ENCODE assay signal across 9 mouse cellular contexts in the genomic region with DNA sequence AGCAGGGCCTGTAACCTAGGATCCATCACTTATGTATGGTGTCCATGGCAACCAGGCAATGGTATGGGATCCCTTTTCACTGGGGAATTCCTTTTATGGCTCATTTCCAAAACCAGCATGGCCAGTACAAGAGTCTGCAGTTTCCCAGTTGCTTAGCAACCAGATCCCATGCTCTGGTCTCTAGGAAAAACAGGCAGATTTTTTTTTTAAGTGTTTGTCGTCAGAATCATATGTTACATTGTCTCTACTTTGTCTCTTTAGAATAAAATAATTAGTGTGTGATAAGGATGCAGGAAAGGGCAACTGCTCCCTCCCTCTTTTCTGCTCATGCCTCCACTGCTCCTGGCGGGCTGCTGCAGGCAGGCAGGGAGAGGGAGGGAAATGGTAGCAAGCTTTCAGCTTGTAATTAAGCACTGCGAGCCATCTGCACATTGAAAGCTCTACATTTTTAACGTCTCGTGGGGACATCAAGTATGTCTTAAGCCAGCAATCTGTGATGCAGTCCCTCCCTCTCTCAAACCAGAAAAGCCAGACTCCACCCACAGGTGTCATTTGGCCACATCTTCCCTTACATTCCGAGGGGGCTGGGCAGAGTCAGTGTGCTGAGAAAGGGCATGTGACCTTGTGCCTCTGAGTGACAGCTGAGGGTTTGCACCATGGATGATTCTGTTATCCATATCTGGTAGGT. TPM values are rescaled to one million over a fixed set of nuclear protein-coding genes. Genes with fewer than 3 reads are reported as not detected.
A peak's percentile ranks its signal among the peaks of the same experiment; 100 is the strongest.
DNase-seq lines count a peak whose midpoint lies in the region; ATAC-seq and TF ChIP-seq lines count a peak whose summit lies in the region.
"Had no signal": no experiment of that assay in that cellular context is flagged by ENCODE, and none has a peak within 500 bp of the region (broad histone marks: within the 10 kb centered on the region; RNA-seq: fewer than 3 reads in every experiment).

No protein-coding gene starts in this region.

- peak; percentile 82 for ATAC-seq in hindbrain, embryonic 16.5 days

- peak overlapping the region; percentile 30 for H3K4me2 ChIP-seq in hindbrain, embryonic 16.5 days (ENCODE audit: low read length)

- no peaks in the 10 kb centered on the region for H3K36me3 ChIP-seq in heart, embryonic 10.5 days
- H3K36me3 ChIP-seq in hindbrain, embryonic 16.5 days (ENCODE audit: control insufficient read depth, insufficient read depth, low read length) = no peaks in the 10 kb centered on the region
- H3K36me3 ChIP-seq in midbrain, embryonic 10.5 days = no peaks in the 10 kb centered on the region
- H3K36me3 ChIP-seq in heart, adult 2 months (ENCODE audit: control insufficient read depth, insufficient read depth, low read length) = no peaks in the 10 kb centered on the region

- H3K9me3 ChIP-seq in heart, embryonic 10.5 days = no peaks in the 10 kb centered on the region
- H3K9me3 ChIP-seq in hindbrain, embryonic 16.5 days (ENCODE audit: control insufficient read depth, low read length) = no peaks in the 10 kb centered on the region
- no peaks in the 10 kb centered on the region for H3K9me3 ChIP-seq in midbrain, embryonic 10.5 days (replicated peaks)

- TF ChIP-seq CTCF in heart, adult 2 months (IDR thresholded peaks at IDR 0.05) = no peak

- intact Hi-C loops in heart, adult 2 months (cut with DNase I) = no loop called here

- TF ChIP-seq POLR2A in heart, adult 2 months (IDR thresholded peaks at IDR 0.05; ENCODE audit: insufficient read depth, low read depth, low read length) = no peak

- H3K79me2 ChIP-seq in heart, adult 2 months (replicated peaks; ENCODE audit: control insufficient read depth, insufficient read depth, low read length) = no peaks in the 10 kb centered on the region

- H3K9ac ChIP-seq in hindbrain, embryonic 16.5 days (ENCODE audit: low read depth, low read length) = 0 out of 2 replicates have a peak overlapping the region, but pooled peaks have one; percentile 4
- no peak overlapping the region for H3K9ac ChIP-seq in heart, adult 2 months (ENCODE audit: low read depth, low read length)

- H3K27ac ChIP-seq in heart, embryonic 10.5 days = peak overlapping the region; percentile 76
- peak overlapping the region; percentile 79 for H3K27ac ChIP-seq in hindbrain, embryonic 16.5 days (ENCODE audit: low read depth, low read length)
- H3K27ac ChIP-seq in midbrain, embryonic 10.5 days (replicated peaks) = peak overlapping the region; percentile 80
- no peak overlapping the region for H3K27ac ChIP-seq in heart, adult 2 months

- peaks cover 75% of the 10 kb centered on the region for H3K4me1 ChIP-seq in heart, embryonic 10.5 days
- peaks cover 28% of the 10 kb centered on the region for H3K4me1 ChIP-seq in hindbrain, embryonic 16.5 days (ENCODE audit: control insufficient read depth, insufficient read depth, low read depth, low read length)
- H3K4me1 ChIP-seq in midbrain, embryonic 10.5 days = peaks cover 65% of the 10 kb centered on the region
- H3K4me1 ChIP-seq in heart, adult 2 months (ENCODE audit: control insufficient read depth, insufficient read depth, low read length) = peaks cover 6% of the 10 kb centered on the region

- DNase-seq in heart, embryonic 10.5 days (ENCODE audit: low spot score) = peak; percentile 77
- no peak for DNase-seq in heart, adult 8-10 months (ENCODE audit: low spot score)
- peak; percentile 76 for DNase-seq in embryo, embryonic 9.5 days (ENCODE audit: extremely low spot score)
- peak; percentile 75 for DNase-seq in midbrain, embryonic 10.5 days (ENCODE audit: low spot score)
- DNase-seq in adipocyte (ENCODE audit: low spot score) = no peak
- no peak for DNase-seq in urinary bladder, postnatal 36 days (ENCODE audit: low spot score in 2 of 2)
- no peak for DNase-seq in heart, adult 2 months

- TF ChIP-seq EP300 in heart, adult 2 months (IDR thresholded peaks at IDR 0.05; ENCODE audit: insufficient read depth, low read depth, low read length) = no peak

- H3K27me3 ChIP-seq in heart, embryonic 10.5 days (ENCODE audit: insufficient read depth, poor library complexity, severe bottlenecking) = no peaks in the 10 kb centered on the region
- no peaks in the 10 kb centered on the region for H3K27me3 ChIP-seq in hindbrain, embryonic 16.5 days (replicated peaks; ENCODE audit: control insufficient read depth, insufficient read depth, low read length)
- peaks cover 57% of the 10 kb centered on the region for H3K27me3 ChIP-seq in midbrain, embryonic 10.5 days (ENCODE audit: low read depth, poor library complexity, severe bottlenecking)
- H3K27me3 ChIP-seq in heart, adult 2 months (ENCODE audit: control insufficient read depth, insufficient read depth, low read length) = no peaks in the 10 kb centered on the region

- 5% methylated on average over 6 of the region's 6 CpGs for WGBS in heart, embryonic 10.5 days
- 0% methylated on average over 6 of the region's 6 CpGs for WGBS in hindbrain, embryonic 16.5 days
- WGBS in midbrain, embryonic 10.5 days = 6% methylated on average over 6 of the region's 6 CpGs
- WGBS in heart, adult 2 months = 18% methylated on average over 6 of the region's 6 CpGs

- H3K4me3 ChIP-seq in heart, embryonic 10.5 days = peak overlapping the region; percentile 31
- H3K4me3 ChIP-seq in hindbrain, embryonic 16.5 days (ENCODE audit: low read length) = no peak overlapping the region
- peak overlapping the region; percentile 42 for H3K4me3 ChIP-seq in midbrain, embryonic 10.5 days
- H3K4me3 ChIP-seq in heart, adult 2 months = no peak overlapping the region

RNA-seq across cellular contexts. Expression of gene March10, which starts 51.6 kb away (rescaled TPM):
- polyA plus RNA-seq in heart, embryonic 10.5 days (2016; fragmentation: Nextera tagmentation; extraction: Ambion mirVana) = 0.23 and 0.40 TPM in 2 replicates
- total RNA-seq in heart, adult 8-10 months (2022) = not detected
- polyA plus RNA-seq in hindbrain, embryonic 16.5 days (2015; fragmentation: Nextera tagmentation; extraction: Ambion mirVana) = 0.38 and 0.72 TPM in 2 replicates
- 0.41 TPM in 1 of 2 replicates, not detected in the other for polyA plus RNA-seq in midbrain, embryonic 10.5 days (2016; fragmentation: Nextera tagmentation; extraction: Ambion mirVana)
- not detected for total RNA-seq in heart, adult 2 months (2021)
- polyA plus RNA-seq in heart, adult 2 months (2012; rRNA removed) = 0.08 and 0.38 TPM in 2 replicates
- polyA plus RNA-seq: small intestine, adult 2 months had no signal

Comparison
In these comparisons a context has a peak if more than half of its experiments do, and no peak if none do; other contexts are left out.
1. DNase-seq: peak in heart, embryonic 10.5 days (single experiment), embryo, embryonic 9.5 days (single experiment) and midbrain, embryonic 10.5 days (single experiment); none in heart, adult 8-10 months (single experiment), adipocyte (single experiment), urinary bladder, postnatal 36 days (0 of 2) and heart, adult 2 months (0 of 2).
2. H3K4me3 ChIP-seq: peak in heart, embryonic 10.5 days (single experiment) and midbrain, embryonic 10.5 days (single experiment); none in hindbrain, embryonic 16.5 days (single experiment) and heart, adult 2 months (single experiment).